Mouse (Mus musculus): ENCODE data around the gene Dlk2. TPM values are rescaled to one million over a fixed set of nuclear protein-coding genes. Genes with fewer than 3 reads are reported as not detected.

The Dlk2 gene
- polyA plus RNA-seq, 1 experiment from 2014 or later, result 0.64 TPM

DNA sequence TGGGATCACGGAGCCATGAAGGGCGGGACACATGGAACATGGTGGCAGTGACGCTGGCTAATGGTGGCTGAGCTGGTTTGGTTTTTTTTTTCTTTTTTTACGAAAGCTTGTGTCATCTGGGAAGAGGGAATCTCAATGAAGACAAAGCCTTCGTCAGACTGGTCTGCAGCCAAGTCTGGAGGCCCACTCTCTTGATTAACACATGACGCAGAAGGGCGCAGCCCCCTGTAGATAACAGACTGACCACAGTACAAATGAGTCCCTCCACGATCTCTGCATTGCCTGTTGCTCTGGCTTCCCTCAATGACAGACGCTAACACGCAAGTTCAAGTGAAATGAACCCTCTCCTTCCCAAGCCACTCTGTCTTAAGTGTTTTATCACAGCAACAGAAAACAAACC is 21.7 kb upstream of the Dlk2 start:
- peaks cover under 1% of the 10 kb centered on the region; the same call in 1 of the 2 replicates for H3K4me1 ChIP-seq (replicated peaks)
- 81% methylated on average over 10 of the region's 10 CpGs for WGBS
- H3K27me3 ChIP-seq (replicated peaks), result no peaks in the 10 kb centered on the region
- peaks cover 23% of the 10 kb centered on the region for H3K36me3 ChIP-seq
- no peaks in the 10 kb centered on the region for H3K9me3 ChIP-seq
- H3K9ac ChIP-seq, result no peak overlapping the region
- no peak overlapping the region for H3K27ac ChIP-seq
- ATAC-seq, result no peak
- H3K4me3 ChIP-seq (replicated peaks), result no peak overlapping the region
- no peak overlapping the region for H3K4me2 ChIP-seq (replicated peaks)

- no peaks in the 10 kb centered on the region for H3K27me3 ChIP-seq (replicated peaks)
- no peak overlapping the region for H3K4me3 ChIP-seq (replicated peaks)
- H3K36me3 ChIP-seq, result peaks cover 11% of the 10 kb centered on the region
- H3K9me3 ChIP-seq, result no peaks in the 10 kb centered on the region
- no peak overlapping the region for H3K4me2 ChIP-seq (replicated peaks)
- H3K4me1 ChIP-seq (replicated peaks), result peaks cover 4% of the 10 kb centered on the region; the same call in 1 of the 2 replicates
- H3K27ac ChIP-seq, result no peak overlapping the region
- H3K9ac ChIP-seq, result no peak overlapping the region
- no peak for ATAC-seq
- WGBS, result 69% methylated on average over 4 of the region's 4 CpGs
Measured at GRCm38 (mm10) chr17:46277586-46277985, 19.6 kb upstream of the Dlk2 start.

DNA sequence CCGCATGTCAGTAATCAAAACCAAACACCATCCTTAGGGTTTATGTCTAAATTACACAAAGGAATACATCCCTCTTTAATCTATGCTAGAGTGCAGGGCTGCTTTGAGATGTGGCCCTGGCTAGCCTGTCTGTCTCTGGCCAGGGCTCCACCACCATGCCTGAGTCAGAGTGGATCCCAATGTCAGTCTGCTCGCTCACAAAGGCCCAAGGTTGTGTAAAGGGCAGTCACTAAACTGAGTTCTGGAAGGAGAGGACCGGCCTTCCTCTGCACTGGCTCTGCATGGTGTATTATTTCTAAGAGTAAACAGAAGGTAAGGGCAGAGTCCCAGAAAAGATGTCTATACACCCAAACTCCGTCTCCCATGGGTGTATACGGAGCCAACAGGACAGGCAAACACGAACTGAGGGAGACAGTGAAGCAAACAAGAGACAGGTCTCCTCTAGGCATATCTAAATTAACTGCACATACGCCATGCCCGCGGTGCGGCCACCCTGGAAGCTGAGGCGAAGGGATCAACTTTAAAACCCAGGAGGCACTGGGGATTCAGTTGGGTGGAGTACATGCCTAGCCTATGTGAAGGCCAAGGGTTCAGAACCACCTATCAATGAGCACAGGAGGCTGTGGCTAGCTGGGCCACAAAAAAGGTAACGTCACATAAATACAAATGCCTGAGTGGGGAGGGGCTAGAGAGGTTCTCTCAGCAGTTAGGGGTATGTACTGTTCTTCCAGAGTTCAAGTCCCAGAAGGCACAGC is 19.0 kb upstream of the Dlk2 start:
- H3K36me3 ChIP-seq, result peaks cover 11% of the 10 kb centered on the region
- ATAC-seq, result no peak
- no peak overlapping the region for H3K27ac ChIP-seq
- H3K9ac ChIP-seq, result no peak overlapping the region
- no peak overlapping the region for H3K4me3 ChIP-seq (replicated peaks)
- no peak overlapping the region for H3K4me2 ChIP-seq (replicated peaks)
- no peaks in the 10 kb centered on the region for H3K27me3 ChIP-seq (replicated peaks)
- H3K4me1 ChIP-seq (replicated peaks), result peaks cover 4% of the 10 kb centered on the region; the same call in 1 of the 2 replicates
- H3K9me3 ChIP-seq, result no peaks in the 10 kb centered on the region
- WGBS, result 91% methylated on average over 12 of the region's 12 CpGs

- H3K9ac ChIP-seq, result peak within 1 kb of the TSS; percentile 78
- H3K9me3 ChIP-seq, result no peaks in the 10 kb centered on the region
- H3K27ac ChIP-seq, result peak within 1 kb of the TSS; percentile 89
- peak within 1 kb of the TSS; percentile 90 for H3K4me2 ChIP-seq (replicated peaks)
- peaks cover 11% of the 10 kb centered on the region for H3K36me3 ChIP-seq
- peaks cover 7% of the 10 kb centered on the region; the same call in 1 of the 2 replicates for H3K4me1 ChIP-seq (replicated peaks)
- no peaks in the 10 kb centered on the region for H3K27me3 ChIP-seq (replicated peaks)
- H3K4me3 ChIP-seq (replicated peaks), result peak within 1 kb of the TSS; percentile 64
- peak; percentile 99 for ATAC-seq
- WGBS, result 0% methylated on average over 37 of the region's 37 CpGs
Measured at GRCm38 (mm10) chr17:46282483-46283123, 14.6 kb upstream of the Dlk2 start, which contains the start of gene Tjap1. Tjap1 (minus strand) TSS chr17:46283026.

GRCm38 (mm10) chr17:46283140-46283539 is 14.1 kb upstream of the Dlk2 start:
- H3K27me3 ChIP-seq (replicated peaks), result no peaks in the 10 kb centered on the region
- peak overlapping the region; percentile 78; the same call in 1 of the 2 replicates for H3K9ac ChIP-seq
- peak; percentile 74 for ATAC-seq
- H3K4me2 ChIP-seq (replicated peaks), result peak overlapping the region; percentile 90
- peak overlapping the region; percentile 89; the same call in 1 of the 2 replicates for H3K27ac ChIP-seq
- peak overlapping the region; percentile 64 for H3K4me3 ChIP-seq (replicated peaks)
- peaks cover 13% of the 10 kb centered on the region; the same call in 1 of the 2 replicates for H3K4me1 ChIP-seq (replicated peaks)
- H3K36me3 ChIP-seq, result peaks cover 8% of the 10 kb centered on the region
- no peaks in the 10 kb centered on the region for H3K9me3 ChIP-seq
- 22% methylated on average over 9 of the region's 9 CpGs for whole genome bisulfite sequencing

DNA sequence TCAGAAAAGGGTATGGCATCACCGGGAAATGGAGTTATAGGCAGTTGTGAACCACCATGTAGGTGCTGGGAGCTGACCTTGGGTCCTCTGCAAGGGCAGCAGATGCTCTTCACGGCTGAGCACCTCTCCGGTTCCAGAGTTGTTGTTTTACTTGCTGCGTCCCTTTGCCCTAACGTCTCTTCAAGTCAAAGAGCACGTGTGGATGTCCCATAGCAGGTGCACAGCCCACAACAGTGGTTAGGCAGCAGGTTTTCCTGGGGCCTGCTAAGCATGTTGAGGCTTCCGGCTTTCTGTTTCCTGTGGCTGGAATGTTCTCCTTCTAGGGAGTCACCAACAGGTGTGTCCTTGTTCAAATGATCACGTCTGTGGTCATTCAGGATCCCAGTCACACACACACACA is 13.3 kb upstream of the Dlk2 start:
- ATAC-seq, result no peak
- Histone ChIP-seq H3K27ac (no peak overlapping the region), H3K36me3 (peaks cover under 1% of the 10 kb centered on the region; the same call in 1 of the 2 replicates), H3K4me1 (replicated peaks) (peaks cover 16% of the 10 kb centered on the region; the same call in 1 of the 2 replicates), H3K9me3 (no peaks in the 10 kb centered on the region), H3K9ac (no peak overlapping the region), H3K27me3 (replicated peaks) (no peaks in the 10 kb centered on the region), H3K4me2 (replicated peaks) (no peak overlapping the region), H3K4me3 (replicated peaks) (no peak overlapping the region)
- 88% methylated on average over 8 of the region's 8 CpGs for WGBS

DNA sequence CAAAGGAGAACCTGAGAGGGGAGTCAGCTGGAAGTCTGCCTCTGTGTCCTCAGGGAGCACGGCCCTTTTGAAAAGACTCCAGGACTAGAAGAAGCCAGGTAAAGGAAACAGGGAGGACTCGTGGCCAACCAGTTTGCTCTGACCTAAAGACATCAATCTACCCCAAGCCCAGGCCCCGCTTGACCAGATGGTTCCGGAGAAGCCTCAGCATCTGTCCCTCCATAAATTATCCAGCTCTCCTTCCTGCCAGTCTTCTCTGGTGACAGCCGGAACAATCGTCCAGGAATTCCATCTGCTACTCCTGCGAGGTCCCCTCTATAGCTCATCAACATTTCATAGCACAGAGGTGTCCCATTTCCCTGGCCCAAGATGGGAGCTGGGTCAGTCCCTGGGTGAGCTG is 12.6 kb upstream of the Dlk2 start:
- Histone ChIP-seq H3K9me3 (no peaks in the 10 kb centered on the region), H3K9ac (no peak overlapping the region), H3K27ac (no peak overlapping the region), H3K4me3 (replicated peaks) (no peak overlapping the region), H3K4me1 (replicated peaks) (peaks cover 16% of the 10 kb centered on the region; the same call in 1 of the 2 replicates), H3K27me3 (replicated peaks) (no peaks in the 10 kb centered on the region), H3K36me3 (no peaks in the 10 kb centered on the region), H3K4me2 (replicated peaks) (no peak overlapping the region)
- WGBS, result 49% methylated on average over 7 of the region's 7 CpGs
- no peak for ATAC-seq

- no peak for ATAC-seq
- H3K36me3 ChIP-seq, result no peaks in the 10 kb centered on the region
- WGBS, result 42% methylated on average over 6 of the region's 6 CpGs
Measured at GRCm38 (mm10) chr17:46285407-46285806, 11.8 kb upstream of the Dlk2 start.

GRCm38 (mm10) chr17:46287678-46288095 is 9.5 kb upstream of the Dlk2 start:
- WGBS, result 61% methylated on average over 11 of the region's 11 CpGs
- no peaks in the 10 kb centered on the region for H3K27me3 ChIP-seq (replicated peaks)
- H3K4me3 ChIP-seq (replicated peaks), result no peak overlapping the region
- H3K4me1 ChIP-seq (replicated peaks), result peaks cover 12% of the 10 kb centered on the region; the same call in 1 of the 2 replicates
- H3K9ac ChIP-seq, result no peak overlapping the region
- H3K27ac ChIP-seq, result peak overlapping the region; percentile 54; the same call in 1 of the 2 replicates
- H3K9me3 ChIP-seq, result no peaks in the 10 kb centered on the region
- peak overlapping the region; percentile 19; the same call in 1 of the 2 replicates for H3K4me2 ChIP-seq (replicated peaks)
- peak; percentile 59 for ATAC-seq
- H3K36me3 ChIP-seq, result no peaks in the 10 kb centered on the region

More at GRCm38 (mm10) chr17:46285407-46285806, 11.8 kb upstream of the Dlk2 start:
- Histone ChIP-seq H3K27me3 (replicated peaks) (no peaks in the 10 kb centered on the region), H3K9me3 (no peaks in the 10 kb centered on the region), H3K27ac (no peak overlapping the region), H3K4me1 (replicated peaks) (peaks cover 16% of the 10 kb centered on the region; the same call in 1 of the 2 replicates), H3K4me3 (replicated peaks) (no peak overlapping the region), H3K4me2 (replicated peaks) (no peak overlapping the region), H3K9ac (no peak overlapping the region)

GRCm38 (mm10) chr17:46296601-46297000 is 620 bp upstream of the Dlk2 start:
- Histone ChIP-seq H3K36me3 (no peaks in the 10 kb centered on the region), H3K4me1 (replicated peaks) (peaks cover 16% of the 10 kb centered on the region), H3K9ac (no peak overlapping the region), H3K27me3 (replicated peaks) (peaks cover 48% of the 10 kb centered on the region), H3K9me3 (no peaks in the 10 kb centered on the region), H3K27ac (no peak overlapping the region), H3K4me3 (replicated peaks) (no peak overlapping the region), H3K4me2 (replicated peaks) (no peak overlapping the region)
- WGBS, result 40% methylated on average over 6 of the region's 6 CpGs
- no peak for ATAC-seq

- Histone ChIP-seq H3K4me3 (replicated peaks) (peak overlapping the region; percentile 58), H3K4me1 (replicated peaks) (peaks cover 16% of the 10 kb centered on the region), H3K4me2 (replicated peaks) (peak overlapping the region; percentile 100), H3K9ac (peak overlapping the region; percentile 50), H3K27ac (no peak overlapping the region), H3K36me3 (no peaks in the 10 kb centered on the region), H3K27me3 (replicated peaks) (peaks cover 48% of the 10 kb centered on the region), H3K9me3 (no peaks in the 10 kb centered on the region)
- ATAC-seq, result no peak
- 12% methylated on average over 6 of the region's 6 CpGs for WGBS
Measured at GRCm38 (mm10) chr17:46297028-46297363, 225 bp upstream of the Dlk2 start.

DNA sequence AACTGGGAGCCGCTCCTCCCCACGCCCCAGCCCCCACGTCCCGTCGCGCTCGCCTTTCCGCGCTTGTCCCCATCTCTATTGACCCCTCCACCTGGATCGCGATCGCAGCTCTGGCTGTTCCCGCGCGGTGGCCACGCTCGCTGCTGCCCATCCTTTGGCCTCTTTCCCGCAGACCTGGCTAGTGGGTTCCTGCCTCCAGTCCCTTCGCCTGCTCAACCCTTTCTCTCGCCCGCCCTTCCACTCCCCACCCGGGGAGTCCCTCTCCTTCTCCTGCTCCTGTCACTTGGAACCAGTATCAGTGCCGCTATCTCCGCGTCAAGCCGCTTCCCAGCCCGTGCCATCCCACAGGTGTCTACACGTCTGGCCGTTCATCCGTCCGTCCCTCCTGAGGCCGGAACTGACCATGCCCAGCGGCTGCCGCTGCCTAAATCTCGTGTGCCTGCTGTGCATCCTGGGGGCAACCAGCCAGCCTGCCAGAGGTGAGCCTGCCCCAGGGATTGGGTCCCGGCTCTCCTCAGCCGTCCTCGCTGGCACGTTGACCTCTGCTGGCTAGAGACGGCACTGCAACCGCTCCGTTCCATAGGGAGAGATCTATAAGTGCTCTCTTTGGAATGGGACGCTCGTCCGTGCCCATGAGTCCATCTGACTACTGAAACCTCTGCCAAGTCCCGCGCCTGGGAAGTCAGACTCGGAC is 1.1 kb downstream of the Dlk2 start:
- Histone ChIP-seq H3K36me3 (no peaks in the 10 kb centered on the region), H3K27me3 (replicated peaks) (peaks cover 46% of the 10 kb centered on the region), H3K27ac (no peak overlapping the region), H3K4me3 (replicated peaks) (peak overlapping the region; percentile 58), H3K4me1 (replicated peaks) (peaks cover 16% of the 10 kb centered on the region), H3K9me3 (no peaks in the 10 kb centered on the region), H3K4me2 (replicated peaks) (peak overlapping the region; percentile 100), H3K9ac (peak overlapping the region; percentile 50)
- ATAC-seq, result peak; percentile 93
- WGBS, result under 1% methylated on average over 48 of the region's 48 CpGs

All from intestine, embryonic 15.5 days (tissue).